Mouse (Mus musculus) frontal cortex, postnatal 10 days (tissue): Measurements from ENCODE around the gene Tmem121b.

Source experiments
- DNase-seq, 2 experiments: peaks; one replicate each; pipeline ENCODE4 v3.0.0; 2022; ENCODE audit warnings: low spot score in 2 of 2, mixed read lengths in 1 of 2

Tmem121b gene

GRCm38 (mm10) chr6:120493374-120494181, at the start of gene Tmem121b:
TSS of gene Tmem121b (minus strand) at chr6:120493807.
- peak; percentile 88 to 90 for DNase-seq

GRCm38 (mm10) chr6:120542061-120542460, 48.5 kb upstream of the Tmem121b start:
- DNase-seq: no peak

GRCm38 (mm10) chr6:120541386-120541785, 47.8 kb upstream of the Tmem121b start:
- DNase-seq: no peak

- DNase-seq: no peak
These were observed 46.2 kb upstream of the Tmem121b start for GRCm38 (mm10) chr6:120539781-120540231.

GRCm38 (mm10) chr6:120539132-120539759, 45.6 kb upstream of the Tmem121b start:
- DNase-seq: peak; percentile 52 to 68

GRCm38 (mm10) chr6:120536337-120536736, 42.7 kb upstream of the Tmem121b start:
- DNase-seq: no peak

GRCm38 (mm10) chr6:120532594-120532993, 39.0 kb upstream of the Tmem121b start:
- no peak for DNase-seq

- peak; percentile 85 to 94 for DNase-seq
These were observed 37.7 kb upstream of the Tmem121b start, which contains the start of gene Hdhd5 for GRCm38 (mm10) chr6:120531020-120531965. TSS of gene Hdhd5 (minus strand) at chr6:120531319.

GRCm38 (mm10) chr6:120529123-120529522, 35.5 kb upstream of the Tmem121b start:
- DNase-seq: no peak

GRCm38 (mm10) chr6:120524796-120525195, 31.2 kb upstream of the Tmem121b start:
- DNase-seq: no peak

- no peak for DNase-seq
These were observed 26.0 kb upstream of the Tmem121b start for GRCm38 (mm10) chr6:120519647-120520046.

- no peak for DNase-seq
These were observed 23.7 kb upstream of the Tmem121b start for GRCm38 (mm10) chr6:120517311-120517710.

GRCm38 (mm10) chr6:120516879-120517278, 23.3 kb upstream of the Tmem121b start:
- no peak for DNase-seq

- DNase-seq: no peak
These were observed 22.8 kb upstream of the Tmem121b start for GRCm38 (mm10) chr6:120516422-120516821.

- DNase-seq: no peak
These were observed 17.6 kb upstream of the Tmem121b start for GRCm38 (mm10) chr6:120511212-120511611.

- DNase-seq: no peak
These were observed 16.8 kb upstream of the Tmem121b start for GRCm38 (mm10) chr6:120510425-120510824.

GRCm38 (mm10) chr6:120509975-120510374, 16.4 kb upstream of the Tmem121b start:
- DNase-seq: no peak

GRCm38 (mm10) chr6:120508645-120509044, 15.0 kb upstream of the Tmem121b start:
- DNase-seq: no peak

GRCm38 (mm10) chr6:120505531-120505930, 11.9 kb upstream of the Tmem121b start:
- no peak for DNase-seq

- DNase-seq: peak in 1 of 2 experiments; percentile 63
These were observed 10.4 kb upstream of the Tmem121b start for GRCm38 (mm10) chr6:120504051-120504450.

- no peak for DNase-seq
These were observed 2.9 kb upstream of the Tmem121b start for GRCm38 (mm10) chr6:120496544-120496943.
